Mouse (Mus musculus): ENCODE results near the gene Abi3bp. TPM values are rescaled to one million over a fixed set of nuclear protein-coding genes. Genes with fewer than 3 reads are reported as not detected.

Abi3bp gene
- polyA plus RNA-seq, 1 experiment from 2014 or later = 0.80 TPM

DNA sequence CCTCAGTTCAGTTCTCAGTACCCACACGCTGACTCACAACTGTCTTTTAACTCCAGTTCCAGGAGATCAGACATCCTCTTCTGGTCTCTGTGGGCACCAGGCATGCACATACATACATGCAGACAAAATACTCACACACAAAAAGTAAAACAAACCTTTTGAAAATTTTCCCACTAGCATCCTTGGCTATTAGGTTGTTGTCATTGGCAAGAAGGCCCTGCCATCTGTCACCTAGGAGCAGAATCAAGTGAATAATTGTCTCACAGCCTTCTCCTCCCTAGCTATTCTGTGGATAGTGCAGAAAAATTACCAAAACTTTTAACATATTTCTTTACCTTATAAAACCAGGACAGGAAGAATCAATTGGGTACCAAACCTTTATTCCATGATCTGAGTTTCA is 48.8 kb downstream of the Abi3bp start:
- Histone ChIP-seq H3K4me2 (replicated peaks) (no peak overlapping the region), H3K4me1 (no peaks in the 10 kb centered on the region), H3K9ac (replicated peaks) (no peak overlapping the region), H3K9me3 (no peaks in the 10 kb centered on the region), H3K4me3 (no peak overlapping the region), H3K27me3 (no peaks in the 10 kb centered on the region), H3K36me3 (no peaks in the 10 kb centered on the region), H3K27ac (replicated peaks) (no peak overlapping the region)
- 94% methylated on average over 1 of the region's 1 CpGs for WGBS
- ATAC-seq (ENCODE audit: low FRiP score, low read depth) = no peak

GRCm38 (mm10) chr16:56528079-56528688 is 50.5 kb downstream of the Abi3bp start:
- no peak overlapping the region for H3K27ac ChIP-seq (replicated peaks)
- ATAC-seq (ENCODE audit: low FRiP score, low read depth) = no peak
- no peak overlapping the region for H3K4me2 ChIP-seq (replicated peaks)
- no peaks in the 10 kb centered on the region for H3K36me3 ChIP-seq
- H3K27me3 ChIP-seq = no peaks in the 10 kb centered on the region
- no peak overlapping the region for H3K9ac ChIP-seq (replicated peaks)
- no peaks in the 10 kb centered on the region for H3K4me1 ChIP-seq
- no peak overlapping the region for H3K4me3 ChIP-seq
- WGBS = 69% methylated on average over 3 of the region's 3 CpGs
- no peaks in the 10 kb centered on the region for H3K9me3 ChIP-seq

DNA sequence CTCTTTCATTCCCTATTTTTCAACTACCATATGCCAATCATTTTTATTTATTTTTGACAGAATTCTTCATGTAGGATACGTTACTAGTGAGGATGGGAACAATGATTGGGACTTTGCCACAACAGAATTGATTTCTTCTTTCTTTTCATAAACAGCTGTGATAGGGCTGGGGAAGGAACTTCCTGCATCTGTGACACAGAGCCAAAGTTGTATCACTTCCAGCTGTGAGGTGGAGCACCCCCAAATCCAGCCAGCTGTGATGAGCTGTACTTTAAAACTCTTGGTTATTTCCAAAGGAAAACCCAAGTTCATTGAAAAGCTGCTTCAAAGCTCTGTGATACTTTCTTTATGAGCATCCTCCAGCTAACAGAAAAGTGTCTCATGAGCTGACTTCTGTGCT is 101.9 kb downstream of the Abi3bp start:
- H3K9me3 ChIP-seq = no peaks in the 10 kb centered on the region
- ATAC-seq (ENCODE audit: low FRiP score, low read depth) = no peak
- no peak overlapping the region for H3K9ac ChIP-seq (replicated peaks)
- no peak overlapping the region for H3K27ac ChIP-seq (replicated peaks)
- H3K4me1 ChIP-seq = no peaks in the 10 kb centered on the region
- WGBS = 86% methylated on average over 1 of the region's 1 CpGs
- no peaks in the 10 kb centered on the region for H3K36me3 ChIP-seq
- H3K4me2 ChIP-seq (replicated peaks) = no peak overlapping the region
- no peaks in the 10 kb centered on the region for H3K27me3 ChIP-seq
- no peak overlapping the region for H3K4me3 ChIP-seq

DNA sequence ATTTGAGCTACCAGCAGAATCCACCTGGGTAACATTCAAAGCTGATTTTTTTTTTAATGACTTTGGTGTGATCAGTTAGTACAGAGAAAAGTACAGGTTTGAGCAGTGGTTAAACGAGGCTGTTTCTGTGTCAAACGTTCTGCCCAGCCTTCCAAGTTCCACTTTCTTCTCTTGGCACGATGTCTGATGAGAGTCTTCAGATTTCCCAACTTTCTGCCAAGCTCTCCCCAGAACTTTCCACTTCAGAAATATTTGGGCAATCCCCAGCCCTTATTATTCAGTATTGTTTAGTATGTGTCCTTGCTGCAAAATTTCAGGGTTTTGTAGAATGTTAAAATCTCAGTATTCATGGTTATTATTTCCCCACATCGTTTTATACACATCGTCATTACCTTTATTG is 115.9 kb downstream of the Abi3bp start:
- no peak overlapping the region for H3K4me3 ChIP-seq
- H3K27me3 ChIP-seq = no peaks in the 10 kb centered on the region
- no peak overlapping the region for H3K27ac ChIP-seq (replicated peaks)
- H3K4me1 ChIP-seq = no peaks in the 10 kb centered on the region
- ATAC-seq (ENCODE audit: low FRiP score, low read depth) = no peak
- H3K9me3 ChIP-seq = no peaks in the 10 kb centered on the region
- no peaks in the 10 kb centered on the region for H3K36me3 ChIP-seq
- WGBS = 87% methylated on average over 5 of the region's 5 CpGs
- H3K9ac ChIP-seq (replicated peaks) = no peak overlapping the region
- no peak overlapping the region for H3K4me2 ChIP-seq (replicated peaks)

GRCm38 (mm10) chr16:56594866-56595265 is 117.2 kb downstream of the Abi3bp start:
- ATAC-seq (ENCODE audit: low FRiP score, low read depth) = no peak
- Histone ChIP-seq H3K9me3 (no peaks in the 10 kb centered on the region), H3K27ac (replicated peaks) (no peak overlapping the region), H3K4me1 (no peaks in the 10 kb centered on the region), H3K4me2 (replicated peaks) (no peak overlapping the region), H3K9ac (replicated peaks) (no peak overlapping the region), H3K4me3 (no peak overlapping the region), H3K36me3 (no peaks in the 10 kb centered on the region), H3K27me3 (no peaks in the 10 kb centered on the region)
- WGBS = 84% methylated on average over 6 of the region's 6 CpGs

- no peak overlapping the region for H3K27ac ChIP-seq (replicated peaks)
- H3K4me2 ChIP-seq (replicated peaks) = no peak overlapping the region
- H3K9ac ChIP-seq (replicated peaks) = no peak overlapping the region
- no peak overlapping the region for H3K4me3 ChIP-seq
- no peaks in the 10 kb centered on the region for H3K27me3 ChIP-seq
- 92% methylated on average over 4 of the region's 4 CpGs for WGBS
- ATAC-seq (ENCODE audit: low FRiP score, low read depth) = no peak
- H3K36me3 ChIP-seq = no peaks in the 10 kb centered on the region
- no peaks in the 10 kb centered on the region for H3K4me1 ChIP-seq
- H3K9me3 ChIP-seq = no peaks in the 10 kb centered on the region
Measured at GRCm38 (mm10) chr16:56598427-56598826, 120.7 kb downstream of the Abi3bp start.

- H3K9ac ChIP-seq (replicated peaks) = no peak overlapping the region
- no peaks in the 10 kb centered on the region for H3K9me3 ChIP-seq
- H3K27me3 ChIP-seq = no peaks in the 10 kb centered on the region
- no peaks in the 10 kb centered on the region for H3K4me1 ChIP-seq
- H3K27ac ChIP-seq (replicated peaks) = no peak overlapping the region
- 97% methylated on average over 1 of the region's 1 CpGs for WGBS
- no peak overlapping the region for H3K4me2 ChIP-seq (replicated peaks)
- no peaks in the 10 kb centered on the region for H3K36me3 ChIP-seq
- no peak overlapping the region for H3K4me3 ChIP-seq
- ATAC-seq (ENCODE audit: low FRiP score, low read depth) = no peak
Measured at GRCm38 (mm10) chr16:56602394-56602793, 124.7 kb downstream of the Abi3bp start.

GRCm38 (mm10) chr16:56610572-56610971 is 132.9 kb downstream of the Abi3bp start:
- Histone ChIP-seq H3K4me3 (no peak overlapping the region), H3K9me3 (no peaks in the 10 kb centered on the region), H3K9ac (replicated peaks) (no peak overlapping the region), H3K4me1 (0 out of 2 replicates have a peak, but pooled peaks cover 3% of the 10 kb centered on the region), H3K27me3 (no peaks in the 10 kb centered on the region), H3K36me3 (no peaks in the 10 kb centered on the region), H3K27ac (replicated peaks) (no peak overlapping the region), H3K4me2 (replicated peaks) (no peak overlapping the region)
- no peak for ATAC-seq (ENCODE audit: low FRiP score, low read depth)
- WGBS = 73% methylated on average over 8 of the region's 8 CpGs

DNA sequence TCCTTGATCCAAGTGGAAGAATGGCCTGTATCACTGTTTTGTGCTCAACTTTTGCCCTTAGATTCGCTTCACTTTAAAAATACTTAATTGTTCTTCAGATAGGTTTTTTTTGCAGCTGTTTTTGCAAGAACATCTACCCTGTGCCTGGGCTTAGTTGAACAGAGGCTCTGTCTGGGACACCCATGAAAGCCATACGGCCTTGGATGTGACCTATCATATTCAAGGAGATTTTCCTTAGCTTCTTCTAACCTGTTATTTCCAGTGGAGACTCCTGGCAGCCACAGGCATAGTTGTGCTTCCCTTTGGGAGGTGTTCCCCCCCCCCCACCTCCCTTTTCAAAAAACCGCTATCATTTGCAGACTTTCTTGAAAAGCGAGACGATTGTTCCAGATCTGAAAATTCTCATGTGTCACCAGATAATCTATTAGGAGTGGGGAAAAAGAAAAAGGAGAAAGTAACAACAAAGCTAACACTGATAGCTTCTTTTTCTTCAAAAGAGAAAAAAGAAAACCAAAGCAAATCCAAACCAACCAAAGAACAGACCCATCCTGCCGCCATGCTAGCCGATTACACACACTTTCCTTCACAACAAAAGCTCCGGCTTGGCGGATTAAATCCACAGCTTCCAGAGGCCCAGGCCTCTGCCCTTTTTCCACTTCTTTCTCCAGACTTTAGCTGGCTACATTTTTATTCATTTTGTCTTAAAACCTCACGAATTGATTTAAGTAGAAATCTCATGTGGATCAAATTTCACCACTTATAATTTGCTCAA is 133.6 kb downstream of the Abi3bp start:
- H3K4me3 ChIP-seq = no peak overlapping the region
- 30% methylated on average over 10 of the region's 10 CpGs for WGBS

GRCm38 (mm10) chr16:56638544-56638943 is 160.9 kb downstream of the Abi3bp start:
- WGBS = 88% methylated on average over 3 of the region's 3 CpGs
- no peak overlapping the region for H3K4me3 ChIP-seq
- H3K4me1 ChIP-seq = no peaks in the 10 kb centered on the region
- no peak for ATAC-seq (ENCODE audit: low FRiP score, low read depth)
- H3K27ac ChIP-seq (replicated peaks) = no peak overlapping the region
- no peak overlapping the region for H3K4me2 ChIP-seq (replicated peaks)
- H3K9me3 ChIP-seq = no peaks in the 10 kb centered on the region
- H3K27me3 ChIP-seq = no peaks in the 10 kb centered on the region
- no peak overlapping the region for H3K9ac ChIP-seq (replicated peaks)
- no peaks in the 10 kb centered on the region for H3K36me3 ChIP-seq

More for the DNA sequence above, 133.6 kb downstream of the Abi3bp start:
- no peaks in the 10 kb centered on the region for H3K27me3 ChIP-seq
- no peaks in the 10 kb centered on the region for H3K36me3 ChIP-seq
- H3K4me1 ChIP-seq = 0 out of 2 replicates have a peak, but pooled peaks cover 3% of the 10 kb centered on the region
- H3K27ac ChIP-seq (replicated peaks) = no peak overlapping the region
- H3K9me3 ChIP-seq = no peaks in the 10 kb centered on the region
- 0 out of 2 replicates have a peak, but pooled peaks have one; percentile 56 for ATAC-seq (ENCODE audit: low FRiP score, low read depth)
- H3K4me2 ChIP-seq (replicated peaks) = no peak overlapping the region
- H3K9ac ChIP-seq (replicated peaks) = no peak overlapping the region

DNA sequence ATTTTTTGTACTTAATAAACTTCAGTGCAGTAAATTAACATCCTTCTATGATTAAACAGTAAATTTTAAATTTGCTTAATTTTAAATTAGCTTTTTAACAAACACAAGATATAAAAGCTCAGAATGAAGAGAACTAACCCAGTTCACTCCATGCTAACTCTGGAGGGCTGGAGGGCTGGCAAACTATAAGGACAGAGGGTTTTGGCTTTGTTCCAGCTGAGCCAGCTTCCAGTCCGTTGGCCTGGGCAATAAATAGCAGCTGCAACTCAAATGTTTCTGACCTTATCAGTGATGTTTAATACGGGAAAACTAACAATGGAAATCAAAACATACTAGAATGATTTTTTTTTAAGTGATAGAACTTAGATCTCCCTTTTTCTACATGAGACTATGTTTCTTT is 167.6 kb downstream of the Abi3bp start:
- Histone ChIP-seq H3K4me2 (replicated peaks) (no peak overlapping the region), H3K4me3 (no peak overlapping the region), H3K4me1 (no peaks in the 10 kb centered on the region), H3K9me3 (no peaks in the 10 kb centered on the region), H3K27me3 (no peaks in the 10 kb centered on the region), H3K9ac (replicated peaks) (no peak overlapping the region), H3K27ac (replicated peaks) (no peak overlapping the region), H3K36me3 (no peaks in the 10 kb centered on the region)
- ATAC-seq (ENCODE audit: low FRiP score, low read depth) = no peak
- 39% methylated on average over 2 of the region's 2 CpGs for WGBS

DNA sequence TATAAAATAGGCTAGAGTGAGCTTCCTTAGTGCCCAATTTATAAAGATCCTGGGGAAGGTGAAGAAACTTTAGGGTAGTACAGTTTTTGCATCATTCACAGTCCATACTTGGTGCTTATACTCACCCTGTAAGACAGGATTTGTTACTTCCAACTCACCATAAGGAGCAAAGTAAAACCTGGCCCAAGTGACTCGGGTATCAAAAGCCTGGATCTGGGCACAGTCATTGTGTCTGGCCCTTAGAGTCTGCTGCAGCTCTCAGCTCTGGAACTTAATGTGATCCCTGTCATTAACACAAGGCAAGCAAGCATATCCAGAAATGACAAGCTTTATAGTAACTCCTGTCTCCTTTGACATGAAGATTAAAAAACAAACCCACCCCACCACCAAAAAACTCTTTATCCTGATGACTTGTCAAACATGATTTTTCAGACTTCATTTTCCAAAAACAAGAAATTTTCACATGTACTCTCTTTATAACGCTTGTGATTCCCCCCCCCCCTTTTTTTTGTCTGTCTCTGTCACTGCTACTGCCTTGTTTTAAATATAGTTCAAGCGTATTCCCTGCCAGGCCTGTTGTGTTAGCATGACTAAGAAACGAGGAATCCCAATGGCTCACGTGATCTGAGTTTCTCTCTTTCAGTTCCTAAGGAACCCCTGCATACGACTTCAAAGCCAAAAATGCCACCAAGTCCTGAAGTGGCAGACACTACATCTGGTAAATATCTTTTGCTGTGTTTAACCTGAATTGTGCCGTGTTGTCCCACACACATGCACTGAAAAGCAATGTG is 168.9 kb downstream of the Abi3bp start:
- H3K4me2 ChIP-seq (replicated peaks) = no peak overlapping the region

More for the DNA sequence above, 168.9 kb downstream of the Abi3bp start:
- no peak for ATAC-seq (ENCODE audit: low FRiP score, low read depth)
- no peak overlapping the region for H3K4me3 ChIP-seq
- H3K9ac ChIP-seq (replicated peaks) = no peak overlapping the region
- no peaks in the 10 kb centered on the region for H3K27me3 ChIP-seq
- no peaks in the 10 kb centered on the region for H3K9me3 ChIP-seq
- no peaks in the 10 kb centered on the region for H3K4me1 ChIP-seq
- no peaks in the 10 kb centered on the region for H3K36me3 ChIP-seq
- WGBS = 61% methylated on average over 7 of the region's 7 CpGs
- H3K27ac ChIP-seq (replicated peaks) = no peak overlapping the region

Data from midbrain, embryonic 12.5 days (tissue).